Mouse (Mus musculus) embryonic facial prominence, embryonic 14.5 days (tissue): ENCODE data around the gene Qrich1. TPM values are rescaled to one million over a fixed set of nuclear protein-coding genes. Genes with fewer than 3 reads are reported as not detected.

Experiments
- ATAC-seq: fragments of 200-750 bp; cut with Nextera tagmentation; 2 replicates; pipeline ENCODE4 v1.8.0; 2017; ENCODE audit warnings: low read depth, moderate number of reproducible peaks, moderate TSS enrichment
- DNase-seq: peaks from one replicate; pipeline ENCODE4 v3.0.0-alpha.2; 2015; ENCODE audit warnings: low spot score
- H3K27ac ChIP-seq: fragments of 300-500 bp; sonication (generic); replicated peaks from 2 replicates; pipeline ENCODE4 v1.5.1; 2014; ENCODE audit warnings: low read depth, mild to moderate bottlenecking, low read length, moderate library complexity
- H3K27me3 ChIP-seq: fragments of 300-500 bp; sonication (generic); replicated peaks from 2 replicates; pipeline ENCODE4 v1.6.1; 2014; ENCODE audit warnings: low read length; ENCODE audit not compliant: control insufficient read depth, insufficient read depth
- H3K36me3 ChIP-seq: fragments of 300-500 bp; sonication (generic); 2 replicates; pipeline ENCODE4 v1.6.1; 2014; ENCODE audit warnings: low read length, mixed read lengths; ENCODE audit not compliant: control insufficient read depth, insufficient read depth
- H3K4me1 ChIP-seq: fragments of 300-500 bp; sonication (generic); 2 replicates; pipeline ENCODE4 v1.6.1; 2014; ENCODE audit warnings: antibody characterized with exemption, low read length; ENCODE audit not compliant: control insufficient read depth, insufficient read depth
- H3K4me2 ChIP-seq: fragments of 300-500 bp; sonication (generic); 2 replicates; pipeline ENCODE4 v1.6.1; 2014; ENCODE audit warnings: low read depth, mild to moderate bottlenecking, low read length, moderate library complexity, mixed read lengths
- H3K4me3 ChIP-seq: fragments of 300-500 bp; sonication (generic); 2 replicates; pipeline ENCODE4 v1.5.1; 2014; ENCODE audit warnings: low read depth, mild to moderate bottlenecking, low read length
- H3K9ac ChIP-seq: fragments of 300-500 bp; sonication (generic); 2 replicates; pipeline ENCODE4 v1.6.1; 2014; ENCODE audit warnings: low read depth, mild to moderate bottlenecking, low read length, moderate library complexity, mixed read lengths
- H3K9me3 ChIP-seq: fragments of 300-500 bp; sonication (generic); 2 replicates; pipeline ENCODE4 v1.6.1; 2016; ENCODE audit warnings: low read length; ENCODE audit not compliant: control insufficient read depth
- WGBS: fragments of 180-500 bp; shearing (Covaris S2); extraction: QIAGEN DNeasy Blood & Tissue Kit; methylation state at CpG from one replicate; pipeline ENCODE4 v1.1.7; 2014; 5-methylcytosine and 5-hydroxymethylcytosine counted together
- polyA plus RNA-seq: library from polyadenylated mRNA; unstranded; fragments of >200 nt; fragmentation: Nextera tagmentation; extraction: Ambion mirVana; gene quantifications from 2 replicates; pipeline ENCODE4 v1.2.1, GENCODE M21; 2014

Gene Qrich1
- polyA plus RNA-seq, 1 experiment from 2014 or later: 110 TPM

GRCm38 (mm10) chr9:108481520-108482210, 34.9 kb upstream of the Qrich1 start:
- H3K4me2 ChIP-seq: no peak overlapping the region
- no peak overlapping the region for H3K9ac ChIP-seq

GRCm38 (mm10) chr9:108483051-108483790, 33.4 kb upstream of the Qrich1 start:
- DNase-seq (no peak), ATAC-seq (no peak)
- Histone ChIP-seq H3K4me1 (peaks cover 17% of the 10 kb centered on the region), H3K9me3 (no peaks in the 10 kb centered on the region), H3K27ac (no peak overlapping the region), H3K27me3 (no peaks in the 10 kb centered on the region), H3K4me2 (no peak overlapping the region), H3K36me3 (peaks cover 76% of the 10 kb centered on the region), H3K9ac (no peak overlapping the region), H3K4me3 (no peak overlapping the region)
- 93% methylated on average over 17 of the region's 18 CpGs for WGBS

More at GRCm38 (mm10) chr9:108481520-108482210, 34.9 kb upstream of the Qrich1 start:
- H3K36me3 ChIP-seq: peaks cover 60% of the 10 kb centered on the region
- peaks cover 17% of the 10 kb centered on the region for H3K4me1 ChIP-seq
- H3K27ac ChIP-seq: no peak overlapping the region
- no peaks in the 10 kb centered on the region for H3K9me3 ChIP-seq
- no peaks in the 10 kb centered on the region for H3K27me3 ChIP-seq
- ATAC-seq (no peak), DNase-seq (no peak)
- no peak overlapping the region for H3K4me3 ChIP-seq
- whole genome bisulfite sequencing: 90% methylated on average over 18 of the region's 19 CpGs

- H3K9ac ChIP-seq: no peak overlapping the region
- no peak for ATAC-seq
- no peaks in the 10 kb centered on the region for H3K27me3 ChIP-seq
- no peak overlapping the region for H3K4me2 ChIP-seq
- peaks cover 84% of the 10 kb centered on the region for H3K36me3 ChIP-seq
- H3K4me1 ChIP-seq: peaks cover 16% of the 10 kb centered on the region
- no peak overlapping the region for H3K27ac ChIP-seq
- no peak overlapping the region for H3K4me3 ChIP-seq
- 87% methylated on average over 9 of the region's 15 CpGs for WGBS
- DNase-seq: no peak
- no peaks in the 10 kb centered on the region for H3K9me3 ChIP-seq
Measured at GRCm38 (mm10) chr9:108484021-108484420, 32.6 kb upstream of the Qrich1 start.

- no peak for DNase-seq
- 98% methylated on average over 17 of the region's 19 CpGs for WGBS
Measured at GRCm38 (mm10) chr9:108485301-108485875, 31.2 kb upstream of the Qrich1 start.

GRCm38 (mm10) chr9:108486973-108487530, 29.6 kb upstream of the Qrich1 start:
- DNase-seq (no peak), ATAC-seq (no peak)
- no peak overlapping the region for H3K4me3 ChIP-seq
- no peaks in the 10 kb centered on the region for H3K27me3 ChIP-seq
- H3K36me3 ChIP-seq: peaks cover 77% of the 10 kb centered on the region
- H3K4me1 ChIP-seq: peaks cover 6% of the 10 kb centered on the region
- no peak overlapping the region for H3K4me2 ChIP-seq
- H3K27ac ChIP-seq: no peak overlapping the region
- no peaks in the 10 kb centered on the region for H3K9me3 ChIP-seq
- no peak overlapping the region for H3K9ac ChIP-seq
- 95% methylated on average over 8 of the region's 8 CpGs for WGBS

More at GRCm38 (mm10) chr9:108485301-108485875, 31.2 kb upstream of the Qrich1 start:
- Histone ChIP-seq H3K4me3 (no peak overlapping the region), H3K27ac (no peak overlapping the region), H3K9me3 (no peaks in the 10 kb centered on the region), H3K4me1 (peaks cover 7% of the 10 kb centered on the region), H3K27me3 (no peaks in the 10 kb centered on the region), H3K9ac (no peak overlapping the region), H3K36me3 (peaks cover 90% of the 10 kb centered on the region), H3K4me2 (no peak overlapping the region)
- ATAC-seq: no peak

- no peak overlapping the region for H3K4me3 ChIP-seq
- peaks cover 77% of the 10 kb centered on the region for H3K36me3 ChIP-seq
- no peak for ATAC-seq
- no peak for DNase-seq
- H3K4me2 ChIP-seq: no peak overlapping the region
- H3K4me1 ChIP-seq: peaks cover 9% of the 10 kb centered on the region
- H3K27ac ChIP-seq: no peak overlapping the region
- no peak overlapping the region for H3K9ac ChIP-seq
- no peaks in the 10 kb centered on the region for H3K27me3 ChIP-seq
- H3K9me3 ChIP-seq: no peaks in the 10 kb centered on the region
- 94% methylated on average over 15 of the region's 17 CpGs for WGBS
Measured at GRCm38 (mm10) chr9:108488403-108488802, 28.2 kb upstream of the Qrich1 start.

GRCm38 (mm10) chr9:108489215-108489614, 27.4 kb upstream of the Qrich1 start:
- Histone ChIP-seq H3K4me2 (no peak overlapping the region), H3K9ac (no peak overlapping the region), H3K4me3 (no peak overlapping the region), H3K27me3 (no peaks in the 10 kb centered on the region), H3K9me3 (no peaks in the 10 kb centered on the region), H3K36me3 (peaks cover 77% of the 10 kb centered on the region), H3K4me1 (peaks cover 9% of the 10 kb centered on the region), H3K27ac (no peak overlapping the region; the same call in 1 of the 2 replicates)
- ATAC-seq (no peak), DNase-seq (no peak)
- 96% methylated on average over 19 of the region's 20 CpGs for WGBS

- WGBS: 66% methylated on average over 26 of the region's 26 CpGs
- H3K36me3 ChIP-seq: peaks cover 77% of the 10 kb centered on the region
- peak overlapping the region; percentile 88 for H3K4me2 ChIP-seq
- peaks cover 9% of the 10 kb centered on the region for H3K4me1 ChIP-seq
- H3K27ac ChIP-seq: peak overlapping the region; percentile 97
- no peak for DNase-seq
- H3K4me3 ChIP-seq: peak overlapping the region; percentile 79
- no peaks in the 10 kb centered on the region for H3K27me3 ChIP-seq
- H3K9ac ChIP-seq: peak overlapping the region; percentile 96
- no peak; the same call in 1 of the 2 replicates for ATAC-seq
- H3K9me3 ChIP-seq: no peaks in the 10 kb centered on the region
Measured at GRCm38 (mm10) chr9:108489702-108490558, 26.7 kb upstream of the Qrich1 start.
